Comparison of ENCODE assay signal across 8 mouse cellular contexts in genomic region chr19:3323201-3323621, GRCm38 (mm10). TPM values are rescaled to one million over a fixed set of nuclear protein-coding genes. Genes with fewer than 3 reads are reported as not detected.
DNase-seq lines count a peak whose midpoint lies in the region; ATAC-seq and TF ChIP-seq lines count a peak whose summit lies in the region.

No protein-coding gene starts in this region.

- peak; percentile 67 for ATAC-seq in CD4-positive, CD25-positive, alpha-beta regulatory T cell, adult 4 months
- peak; percentile 92 for ATAC-seq in heart, embryonic 12.5 days (ENCODE audit: insufficient number of reproducible peaks, low FRiP score)
- ATAC-seq in kidney, embryonic 16.5 days (ENCODE audit: low FRiP score, low TSS enrichment) = peak; percentile 83
- ATAC-seq in liver, embryonic 16.5 days (ENCODE audit: low read depth) = peak; percentile 91
- ATAC-seq in neural tube, embryonic 11.5 days (ENCODE audit: insufficient read depth, low FRiP score, low TSS enrichment) = peak; percentile 59

- H3K4me1 ChIP-seq in brown adipose tissue, adult 24 weeks (ENCODE audit: control insufficient read depth, insufficient read depth, insufficient read length, low read length) = peaks cover 12% of the 10 kb centered on the region
- peaks cover 67% of the 10 kb centered on the region for H3K4me1 ChIP-seq in erythroblast, embryonic 14.5 days (ENCODE audit: control insufficient read depth)
- H3K4me1 ChIP-seq in heart, embryonic 12.5 days (replicated peaks) = peaks cover 33% of the 10 kb centered on the region
- H3K4me1 ChIP-seq in kidney, embryonic 16.5 days (ENCODE audit: insufficient read depth, low read length) = peaks cover 33% of the 10 kb centered on the region
- peaks cover 57% of the 10 kb centered on the region for H3K4me1 ChIP-seq in liver, embryonic 16.5 days (ENCODE audit: control insufficient read depth, low read depth, low read length)
- peaks cover 8% of the 10 kb centered on the region; the same call in 1 of the 2 replicates for H3K4me1 ChIP-seq in neural tube, embryonic 11.5 days (ENCODE audit: control insufficient read depth, insufficient read depth, low read length)
- H3K4me1 ChIP-seq in testis, adult 2 months (ENCODE audit: control insufficient read depth, insufficient read depth, low read length) = peaks cover 36% of the 10 kb centered on the region

- WGBS in heart, embryonic 12.5 days = 0% methylated on average over 47 of the region's 47 CpGs
- WGBS in kidney, embryonic 16.5 days = under 1% methylated on average over 45 of the region's 47 CpGs
- under 1% methylated on average over 47 of the region's 47 CpGs for WGBS in liver, embryonic 16.5 days (ENCODE audit: insufficient replicate concordance)
- 1% methylated on average over 47 of the region's 47 CpGs for WGBS in neural tube, embryonic 11.5 days

- peak overlapping the region; percentile 97 for H3K4me2 ChIP-seq in heart, embryonic 12.5 days
- H3K4me2 ChIP-seq in kidney, embryonic 16.5 days (replicated peaks; ENCODE audit: low read depth, low read length) = peak overlapping the region; percentile 96
- peak overlapping the region; percentile 99 for H3K4me2 ChIP-seq in liver, embryonic 16.5 days (ENCODE audit: low read depth, low read length)
- H3K4me2 ChIP-seq in neural tube, embryonic 11.5 days (ENCODE audit: low read depth) = peak overlapping the region; percentile 78

- peak overlapping the region; percentile 94 for H3K27ac ChIP-seq in brown adipose tissue, adult 24 weeks (replicated peaks; ENCODE audit: low read depth, low read length)
- peak overlapping the region; percentile 96; the same call in 1 of the 2 replicates for H3K27ac ChIP-seq in heart, embryonic 12.5 days (ENCODE audit: poor library complexity, severe bottlenecking)
- peak overlapping the region; percentile 47 for H3K27ac ChIP-seq in kidney, embryonic 16.5 days (ENCODE audit: low read length)
- H3K27ac ChIP-seq in liver, embryonic 16.5 days (ENCODE audit: low read length) = peak overlapping the region; percentile 13; the same call in 1 of the 2 replicates
- no peak overlapping the region for H3K27ac ChIP-seq in neural tube, embryonic 11.5 days (ENCODE audit: low read depth, low read length)
- H3K27ac ChIP-seq in testis, adult 2 months (ENCODE audit: control insufficient read depth, insufficient read depth, low read depth, low read length) = peak overlapping the region; percentile 80

- TF ChIP-seq CTCF in testis, adult 2 months (IDR thresholded peaks at IDR 0.05; ENCODE audit: control insufficient read depth, insufficient read depth, insufficient replicate concordance, low read depth, low read length) = no peak

- H3K36me3 ChIP-seq in erythroblast, embryonic 14.5 days (ENCODE audit: control insufficient read depth) = no peaks in the 10 kb centered on the region
- H3K36me3 ChIP-seq in heart, embryonic 12.5 days = no peaks in the 10 kb centered on the region
- H3K36me3 ChIP-seq in kidney, embryonic 16.5 days (ENCODE audit: insufficient read depth, low read length) = no peaks in the 10 kb centered on the region
- no peaks in the 10 kb centered on the region for H3K36me3 ChIP-seq in liver, embryonic 16.5 days (ENCODE audit: control insufficient read depth, insufficient read depth)
- H3K36me3 ChIP-seq in neural tube, embryonic 11.5 days (ENCODE audit: control insufficient read depth, insufficient read depth, low read length) = no peaks in the 10 kb centered on the region
- no peaks in the 10 kb centered on the region for H3K36me3 ChIP-seq in testis, adult 2 months (ENCODE audit: control insufficient read depth, insufficient read depth, low read length)

- H3K9ac ChIP-seq in heart, embryonic 12.5 days = peak overlapping the region; percentile 81
- H3K9ac ChIP-seq in kidney, embryonic 16.5 days (replicated peaks; ENCODE audit: low read length) = peak overlapping the region; percentile 71
- peak overlapping the region; percentile 53 for H3K9ac ChIP-seq in liver, embryonic 16.5 days (ENCODE audit: low read depth, low read length)
- H3K9ac ChIP-seq in neural tube, embryonic 11.5 days (ENCODE audit: low read length) = peak overlapping the region; percentile 33; the same call in 1 of the 2 replicates

- H3K27me3 ChIP-seq in erythroblast, embryonic 14.5 days (ENCODE audit: control insufficient read depth) = no peaks in the 10 kb centered on the region
- no peaks in the 10 kb centered on the region for H3K27me3 ChIP-seq in heart, embryonic 12.5 days (replicated peaks)
- no peaks in the 10 kb centered on the region; the same call in 1 of the 2 replicates for H3K27me3 ChIP-seq in kidney, embryonic 16.5 days (ENCODE audit: insufficient read depth, low read length)
- H3K27me3 ChIP-seq in liver, embryonic 16.5 days (ENCODE audit: control insufficient read depth, insufficient read depth, low read depth, low read length) = no peaks in the 10 kb centered on the region
- peaks cover 25% of the 10 kb centered on the region for H3K27me3 ChIP-seq in neural tube, embryonic 11.5 days (ENCODE audit: control insufficient read depth, insufficient read depth, low read length)
- H3K27me3 ChIP-seq in testis, adult 2 months (ENCODE audit: control insufficient read depth, insufficient read depth, low read length) = no peaks in the 10 kb centered on the region

- peak; percentile 67 for TF ChIP-seq POLR2A in testis, adult 2 months (IDR thresholded peaks at IDR 0.05; ENCODE audit: control insufficient read depth, low read depth, low read length)

- peak; percentile 82 for DNase-seq in neural tube, embryonic 11.5 days (ENCODE audit: low spot score)

- peaks cover 4% of the 10 kb centered on the region; the same call in 1 of the 2 replicates for H3K9me3 ChIP-seq in erythroblast, embryonic 14.5 days (ENCODE audit: control insufficient read depth, low read length)
- no peaks in the 10 kb centered on the region for H3K9me3 ChIP-seq in heart, embryonic 12.5 days (replicated peaks)
- no peaks in the 10 kb centered on the region for H3K9me3 ChIP-seq in kidney, embryonic 16.5 days (ENCODE audit: low read length)
- no peaks in the 10 kb centered on the region for H3K9me3 ChIP-seq in liver, embryonic 16.5 days (replicated peaks; ENCODE audit: control insufficient read depth, low read length)
- no peaks in the 10 kb centered on the region for H3K9me3 ChIP-seq in neural tube, embryonic 11.5 days (ENCODE audit: control insufficient read depth, low read length)

- H3K4me3 ChIP-seq in brown adipose tissue, adult 24 weeks (ENCODE audit: insufficient read depth, low read depth, low read length) = peak overlapping the region; percentile 88
- peak overlapping the region; percentile 76 for H3K4me3 ChIP-seq in erythroblast, embryonic 14.5 days (replicated peaks)
- peak overlapping the region; percentile 57 for H3K4me3 ChIP-seq in heart, embryonic 12.5 days
- H3K4me3 ChIP-seq in kidney, embryonic 16.5 days (ENCODE audit: low read length) = peak overlapping the region; percentile 73
- H3K4me3 ChIP-seq in liver, embryonic 16.5 days (ENCODE audit: low read depth, low read length) = peak overlapping the region; percentile 61
- peak overlapping the region; percentile 34 for H3K4me3 ChIP-seq in neural tube, embryonic 11.5 days (ENCODE audit: low read depth, low read length)
- peak overlapping the region; percentile 87 for H3K4me3 ChIP-seq in testis, adult 2 months (ENCODE audit: control insufficient read depth, low read depth, low read length)

RNA-seq across cellular contexts. Expression of gene Cpt1a, which starts 1.1 kb away (rescaled TPM):
- 10 to 100 TPM; 17.1 to 31.7 TPM for polyA plus RNA-seq in CD4-positive, CD25-positive, alpha-beta regulatory T cell, adult 4 months (2017; shearing (Covaris generic))
- 4.4 and 10.0 TPM in 2 replicates for polyA plus RNA-seq in brown adipose tissue, adult 24 weeks (2012; ENCODE audit: insufficient read depth, insufficient read length, missing spikeins)
- 0.04 and 0.29 TPM in 2 replicates for polyA plus RNA-seq in erythroblast, embryonic 14.5 days (2012)
- 22.3 and 22.4 TPM in 2 replicates for polyA plus RNA-seq in heart, embryonic 12.5 days (2016; fragmentation: Nextera tagmentation; extraction: Ambion mirVana)
- 44.5 and 46.4 TPM in 2 replicates for polyA plus RNA-seq in kidney, embryonic 16.5 days (2015; fragmentation: Nextera tagmentation; extraction: Ambion mirVana)
- polyA plus RNA-seq in liver, embryonic 16.5 days (2015; fragmentation: Nextera tagmentation; extraction: Ambion mirVana) = 7.6 and 9.5 TPM in 2 replicates
- 6.6 and 8.0 TPM in 2 replicates for polyA plus RNA-seq in neural tube, embryonic 11.5 days (2014; fragmentation: Nextera tagmentation; extraction: Ambion mirVana)
- 17.6 and 18.9 TPM in 2 replicates for polyA plus RNA-seq in testis, adult 2 months (2012; rRNA removed)

RNA-seq across cellular contexts. Expression of gene Ighmbp2, which starts 40.4 kb away (rescaled TPM):
- 1 to 10 TPM; 4.9 to 7.4 TPM for polyA plus RNA-seq in CD4-positive, CD25-positive, alpha-beta regulatory T cell, adult 4 months (2017; shearing (Covaris generic))
- 1.0 and 1.1 TPM in 2 replicates for polyA plus RNA-seq in brown adipose tissue, adult 24 weeks (2012; ENCODE audit: insufficient read depth, insufficient read length, missing spikeins)
- polyA plus RNA-seq in erythroblast, embryonic 14.5 days (2012) = 0.26 and 0.30 TPM in 2 replicates
- 7.2 and 7.6 TPM in 2 replicates for polyA plus RNA-seq in heart, embryonic 12.5 days (2016; fragmentation: Nextera tagmentation; extraction: Ambion mirVana)
- polyA plus RNA-seq in kidney, embryonic 16.5 days (2015; fragmentation: Nextera tagmentation; extraction: Ambion mirVana) = 11.2 and 11.6 TPM in 2 replicates
- polyA plus RNA-seq in liver, embryonic 16.5 days (2015; fragmentation: Nextera tagmentation; extraction: Ambion mirVana) = 2.5 and 2.6 TPM in 2 replicates
- 7.7 and 8.0 TPM in 2 replicates for polyA plus RNA-seq in neural tube, embryonic 11.5 days (2014; fragmentation: Nextera tagmentation; extraction: Ambion mirVana)
- polyA plus RNA-seq in testis, adult 2 months (2012; rRNA removed) = 4.1 and 4.4 TPM in 2 replicates

RNA-seq across cellular contexts. Expression of gene Mrpl21, which starts 40.5 kb away (rescaled TPM):
- 100 to 1,000 TPM in 1 of 2 experiments, 10 to 100 TPM in 1; 88.6 to 126 TPM for polyA plus RNA-seq in CD4-positive, CD25-positive, alpha-beta regulatory T cell, adult 4 months (2017; shearing (Covaris generic))
- 104 and 108 TPM in 2 replicates for polyA plus RNA-seq in brown adipose tissue, adult 24 weeks (2012; ENCODE audit: insufficient read depth, insufficient read length, missing spikeins)
- polyA plus RNA-seq in erythroblast, embryonic 14.5 days (2012) = 1.4 and 1.6 TPM in 2 replicates
- polyA plus RNA-seq in heart, embryonic 12.5 days (2016; fragmentation: Nextera tagmentation; extraction: Ambion mirVana) = 97.1 and 98.1 TPM in 2 replicates
- 117 and 125 TPM in 2 replicates for polyA plus RNA-seq in kidney, embryonic 16.5 days (2015; fragmentation: Nextera tagmentation; extraction: Ambion mirVana)
- 45.4 and 46.6 TPM in 2 replicates for polyA plus RNA-seq in liver, embryonic 16.5 days (2015; fragmentation: Nextera tagmentation; extraction: Ambion mirVana)
- 121 and 122 TPM in 2 replicates for polyA plus RNA-seq in neural tube, embryonic 11.5 days (2014; fragmentation: Nextera tagmentation; extraction: Ambion mirVana)
- 24.6 and 24.7 TPM in 2 replicates for polyA plus RNA-seq in testis, adult 2 months (2012; rRNA removed)

Comparison
In these comparisons a context has a peak if more than half of its experiments do, and no peak if none do; other contexts are left out.
1. H3K4me3 ChIP-seq: peak in every context shown above with its lines; median percentile 88 in brown adipose tissue, adult 24 weeks; 87 in testis, adult 2 months; 76 in erythroblast, embryonic 14.5 days; 73 in kidney, embryonic 16.5 days; 61 in liver, embryonic 16.5 days; 57 in heart, embryonic 12.5 days; 34 in neural tube, embryonic 11.5 days.